Mouse (Mus musculus) heart, adult 2 months (tissue): ENCODE results near the gene Tpm1. TPM values are rescaled to one million over a fixed set of nuclear protein-coding genes. Genes with fewer than 3 reads are reported as not detected.

Experiments
- DNase-seq, 2 experiments: peaks; one replicate each; pipeline ENCODE4 v3.0.0; 2021
- H3K27ac ChIP-seq: fragments of 200-600 bp; 2 replicates; pipeline ENCODE4 v1.8.1; 2022
- H3K27me3 ChIP-seq: fragments of 200-500 bp; 2 replicates; pipeline ENCODE4 v1.6.1; 2012; ENCODE audit warnings: mild to moderate bottlenecking, low read length, inconsistent platforms, mixed read lengths; ENCODE audit not compliant: control insufficient read depth, insufficient read depth
- H3K36me3 ChIP-seq: fragments of 200-500 bp; 2 replicates; pipeline ENCODE4 v1.6.1; 2012; ENCODE audit warnings: low read length, inconsistent platforms; ENCODE audit not compliant: control insufficient read depth, insufficient read depth
- H3K4me1 ChIP-seq: fragments of 200-500 bp; 2 replicates; pipeline ENCODE4 v1.6.1; 2011; ENCODE audit warnings: low read length; ENCODE audit not compliant: control insufficient read depth, insufficient read depth
- H3K4me3 ChIP-seq: fragments of 200-600 bp; 2 replicates; pipeline ENCODE4 v1.8.1; 2022
- H3K79me2 ChIP-seq: fragments of 200-500 bp; replicated peaks from 2 replicates; pipeline ENCODE4 v1.6.1; 2012; ENCODE audit warnings: mild to moderate bottlenecking, inconsistent platforms, low read length, moderate library complexity, mixed read lengths; ENCODE audit not compliant: control insufficient read depth, insufficient read depth
- H3K9ac ChIP-seq: fragments of 200-500 bp; 2 replicates; pipeline ENCODE4 v1.6.1; 2012; ENCODE audit warnings: low read depth, mild to moderate bottlenecking, control low read depth, inconsistent platforms, low read length, mixed read lengths
- CTCF ChIP-seq: fragments of 200-600 bp; IDR thresholded peaks from 2 replicates; pipeline ENCODE4 v1.8.1; 2022; ENCODE audit warnings: antibody characterized with exemption, mild to moderate bottlenecking, moderate library complexity
- EP300 ChIP-seq: fragments of 200-500 bp; IDR thresholded peaks from 2 replicates; pipeline ENCODE4 v1.6.1; 2011; ENCODE audit warnings: low read depth, low read length, control low read depth; ENCODE audit not compliant: insufficient read depth
- POLR2A ChIP-seq: fragments of 200-500 bp; IDR thresholded peaks from 2 replicates; pipeline ENCODE4 v1.6.1; 2011; ENCODE audit warnings: mild to moderate bottlenecking, low read depth, low read length, control low read depth; ENCODE audit not compliant: insufficient read depth
- WGBS: fragments of 180-500 bp; shearing (Covaris S2); methylation state at CpG from one replicate; pipeline ENCODE4 v1.1.7; 2018; 5-methylcytosine and 5-hydroxymethylcytosine counted together
- intact Hi-C: fragments of 180-260 bp; cut with DNase I; formaldehyde crosslinking; loops from one replicate; pipeline ENCODE4 v1.15.1; 2025
- polyA plus RNA-seq: library from polyadenylated mRNA; depleted of rRNA; stranded (reverse); fragments of >200 nt; gene quantifications from 2 replicates; pipeline ENCODE4 v1.2.3, GENCODE M21; 2012
- total RNA-seq, 2 experiments: library from RNA; stranded (reverse); gene quantifications; 2 replicates each; pipeline ENCODE4 v1.2.3; 2021

Tpm1 gene
- total and polyA plus RNA-seq, 3 experiments, result 5,659 to 10,380 (median 9,950) TPM

DNA sequence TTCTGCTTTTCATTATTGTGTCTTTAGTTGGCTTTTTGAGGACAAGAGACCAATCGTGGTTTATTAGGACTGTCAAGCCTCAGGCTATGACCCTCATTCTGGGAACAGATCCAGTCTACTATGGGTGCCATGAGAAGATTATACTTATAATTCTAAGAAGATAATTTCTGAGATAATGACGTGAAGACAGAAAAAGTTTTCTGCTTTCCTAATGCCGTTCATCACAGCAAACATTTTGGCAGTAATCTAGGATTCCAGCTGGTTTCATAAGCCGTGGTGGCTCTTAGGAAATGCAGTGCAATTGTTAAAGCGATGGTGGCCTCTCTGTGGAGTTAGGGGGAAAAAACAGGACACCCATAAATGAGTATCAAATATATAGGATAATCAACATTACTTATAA, 40.0 kb upstream of the Tpm1 start:
- H3K4me1 ChIP-seq, result peaks cover 3% of the 10 kb centered on the region; the same call in 1 of the 2 replicates
- DNase-seq, result no peak
- no peak for TF ChIP-seq CTCF
- no peak for TF ChIP-seq EP300
- TF ChIP-seq POLR2A, result no peak
- no peak overlapping the region for H3K9ac ChIP-seq
- H3K79me2 ChIP-seq, result no peaks in the 10 kb centered on the region
- no peak overlapping the region for H3K4me3 ChIP-seq
- intact Hi-C loops, result no loop called here
- no peak overlapping the region for H3K27ac ChIP-seq
- H3K27me3 ChIP-seq, result no peaks in the 10 kb centered on the region
- WGBS, result 60% methylated on average over 5 of the region's 5 CpGs
- no peaks in the 10 kb centered on the region for H3K36me3 ChIP-seq

DNA sequence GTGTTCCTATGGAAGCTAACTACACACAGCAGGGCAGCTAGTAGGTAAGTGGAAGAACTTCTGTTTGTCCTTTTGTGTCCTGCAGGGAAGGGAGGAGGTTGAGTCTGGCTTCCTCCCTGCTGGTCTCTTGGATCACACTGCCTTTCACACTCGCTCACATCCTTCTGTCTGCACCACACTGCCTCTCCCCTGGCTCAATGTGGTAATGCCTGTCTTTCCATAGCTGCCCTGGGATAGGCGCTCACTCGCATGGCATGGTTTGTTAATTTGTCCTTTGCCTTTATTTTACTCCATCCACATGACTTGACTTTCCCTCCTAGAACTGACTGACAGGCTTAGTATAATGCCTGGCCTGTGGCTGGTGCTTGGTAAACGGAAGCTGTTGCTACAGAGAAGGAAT, 34.6 kb upstream of the Tpm1 start:
- Histone ChIP-seq H3K4me1 (no peaks in the 10 kb centered on the region; the same call in 1 of the 2 replicates), H3K27me3 (no peaks in the 10 kb centered on the region), H3K36me3 (no peaks in the 10 kb centered on the region), H3K27ac (no peak overlapping the region), H3K9ac (no peak overlapping the region), H3K4me3 (no peak overlapping the region), H3K79me2 (no peaks in the 10 kb centered on the region)
- intact Hi-C loops, result no loop called here
- TF ChIP-seq POLR2A, result no peak
- DNase-seq, result no peak
- 60% methylated on average over 4 of the region's 4 CpGs for WGBS

DNA sequence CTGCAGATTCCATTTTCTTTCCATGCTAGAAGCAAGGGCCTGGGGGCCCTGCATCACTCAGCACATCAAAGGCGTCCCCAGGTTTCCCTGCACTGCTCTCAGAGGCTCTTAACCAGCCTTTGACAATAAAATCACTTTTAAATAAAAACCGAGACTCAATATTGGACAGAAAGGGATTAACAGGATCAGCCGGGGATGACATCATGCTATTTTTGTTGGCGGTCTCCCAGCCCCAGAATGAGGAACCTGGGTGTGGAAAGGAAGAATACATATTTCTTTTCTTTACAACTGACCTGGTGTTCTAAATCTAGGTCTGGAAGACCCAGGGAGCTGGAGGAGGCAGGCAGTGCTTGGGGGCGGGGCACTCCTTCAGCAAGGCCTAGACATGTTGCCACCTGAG, 32.5 kb upstream of the Tpm1 start:
- TF ChIP-seq EP300 (no peak), POLR2A (no peak), CTCF (no peak)
- peak in 1 of 2 experiments; percentile 12 for DNase-seq
- Histone ChIP-seq H3K9ac (no peak overlapping the region), H3K4me3 (no peak overlapping the region), H3K36me3 (no peaks in the 10 kb centered on the region), H3K27ac (no peak overlapping the region), H3K79me2 (no peaks in the 10 kb centered on the region), H3K27me3 (no peaks in the 10 kb centered on the region), H3K4me1 (no peaks in the 10 kb centered on the region; the same call in none of the 2 replicates)
- intact Hi-C loops, result no loop called here
- 51% methylated on average over 5 of the region's 5 CpGs for WGBS

DNA sequence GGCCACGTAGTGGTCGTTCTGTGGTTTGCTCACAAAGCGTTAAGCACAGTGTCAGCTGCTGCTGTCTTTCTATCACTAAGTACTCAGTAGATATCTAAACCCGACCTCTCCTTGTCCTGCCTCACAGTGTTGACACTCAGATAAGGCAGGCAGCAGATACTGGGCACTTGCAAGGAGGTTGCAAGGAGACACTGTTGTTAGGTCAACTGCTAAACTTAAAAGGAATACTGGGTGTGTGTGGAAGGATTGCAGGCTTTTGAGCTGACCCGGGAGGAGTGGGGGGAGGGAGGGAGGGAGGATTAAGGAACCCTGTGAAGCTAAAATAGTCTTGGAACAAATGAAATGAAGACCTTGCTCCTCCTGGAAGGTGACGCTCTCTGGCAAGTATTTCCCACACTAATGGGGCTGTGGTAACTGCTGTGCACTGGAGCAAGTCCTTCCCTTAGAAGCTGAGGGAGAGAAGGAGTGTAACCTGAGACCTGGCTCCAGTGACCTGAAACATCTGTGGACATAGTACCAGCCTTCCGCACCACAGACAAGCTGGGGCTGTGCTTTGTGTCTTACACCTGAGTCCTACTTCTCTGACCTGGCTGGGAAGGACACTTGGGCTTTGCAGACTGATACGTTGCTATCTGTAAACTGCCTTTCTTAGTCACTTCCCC, 28.6 kb upstream of the Tpm1 start:
- Histone ChIP-seq H3K4me1 (no peaks in the 10 kb centered on the region; the same call in none of the 2 replicates), H3K36me3 (no peaks in the 10 kb centered on the region), H3K27me3 (no peaks in the 10 kb centered on the region), H3K79me2 (no peaks in the 10 kb centered on the region), H3K27ac (no peak overlapping the region), H3K4me3 (no peak overlapping the region), H3K9ac (no peak overlapping the region)
- no peak for TF ChIP-seq EP300
- no peak for TF ChIP-seq POLR2A
- TF ChIP-seq CTCF, result no peak
- WGBS, result 21% methylated on average over 8 of the region's 8 CpGs
- intact Hi-C loops, result no loop called here
- DNase-seq, result no peak

DNA sequence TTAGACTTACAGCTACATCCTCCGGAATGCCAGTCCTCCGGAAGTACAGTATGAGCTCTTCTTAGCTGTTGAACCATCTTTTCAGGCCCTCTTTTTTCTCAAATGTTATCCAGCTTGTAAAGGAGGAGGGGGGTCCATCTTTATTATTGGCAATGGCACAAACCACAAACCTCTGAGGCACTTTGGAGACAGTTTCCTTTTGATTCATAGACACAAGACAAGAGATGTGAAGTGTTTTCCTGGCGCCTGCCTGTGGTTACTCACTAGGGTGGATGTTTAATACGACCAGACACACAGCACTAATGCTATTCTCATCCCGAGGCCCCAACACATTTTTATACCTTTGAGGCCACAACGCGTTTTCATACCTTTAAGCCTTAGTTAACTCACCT, 28.1 kb upstream of the Tpm1 start:
- H3K4me1 ChIP-seq, result no peaks in the 10 kb centered on the region; the same call in none of the 2 replicates
- H3K79me2 ChIP-seq, result no peaks in the 10 kb centered on the region
- H3K4me3 ChIP-seq, result no peak overlapping the region
- no peak for DNase-seq
- intact Hi-C loops, result no loop called here
- no peaks in the 10 kb centered on the region for H3K36me3 ChIP-seq
- H3K9ac ChIP-seq, result no peak overlapping the region
- H3K27ac ChIP-seq, result no peak overlapping the region
- no peaks in the 10 kb centered on the region for H3K27me3 ChIP-seq
- TF ChIP-seq CTCF (no peak), POLR2A (no peak), EP300 (no peak)
- WGBS, result 56% methylated on average over 7 of the region's 7 CpGs

DNA sequence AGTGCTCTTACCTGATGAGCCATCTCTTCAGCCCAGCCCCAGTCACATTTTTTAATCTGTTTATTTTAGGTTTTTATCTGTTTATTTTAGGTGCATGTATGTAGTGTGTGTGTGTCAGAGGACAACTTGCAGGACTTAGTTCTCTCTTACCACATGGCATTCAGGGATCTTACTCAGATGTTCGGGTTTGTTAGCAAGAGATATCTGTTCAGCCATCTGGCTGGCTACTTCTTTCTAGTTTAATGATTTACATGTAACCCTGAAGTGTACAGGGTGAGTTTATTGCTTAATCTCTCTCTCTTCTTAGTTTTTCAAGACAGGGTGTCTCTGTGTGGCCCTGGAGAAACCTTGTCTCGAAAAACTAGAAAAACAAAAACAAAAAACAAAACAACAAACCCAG, 23.0 kb upstream of the Tpm1 start:
- H3K4me3 ChIP-seq, result no peak overlapping the region
- no peak for DNase-seq
- no peak overlapping the region for H3K27ac ChIP-seq
- H3K36me3 ChIP-seq, result no peaks in the 10 kb centered on the region
- WGBS, result 57% methylated on average over 2 of the region's 2 CpGs
- no peak overlapping the region for H3K9ac ChIP-seq
- no peaks in the 10 kb centered on the region for H3K79me2 ChIP-seq
- no peaks in the 10 kb centered on the region for H3K4me1 ChIP-seq
- TF ChIP-seq EP300, result no peak
- no peak for TF ChIP-seq CTCF
- intact Hi-C loops, result no loop called here
- H3K27me3 ChIP-seq, result no peaks in the 10 kb centered on the region
